Mouse (Mus musculus) heart, postnatal 36 days (tissue): ENCODE measurements around the gene Rhbdl2. TPM values are rescaled to one million over a fixed set of nuclear protein-coding genes. Genes with fewer than 3 reads are reported as not detected.

Source experiments
- DNase-seq, 2 experiments: peaks; one replicate each; pipeline ENCODE4 v3.0.0; 2021 to 2022
- intact Hi-C: fragments of 180-260 bp; cut with DNase I; formaldehyde crosslinking; loops from one replicate; pipeline ENCODE4 v1.15.1; 2025
- total RNA-seq, 2 experiments: library from RNA; stranded (reverse); gene quantifications; 2 replicates each; pipeline ENCODE4 v1.2.3; 2021

The Rhbdl2 gene
- total RNA-seq, result not detected

GRCm38 (mm10) chr4:123787191-123787985 is at the start of gene Rhbdl2:
TSS of gene Rhbdl2 (plus strand) at chr4:123787874.
- intact Hi-C loops, result no loop called here
- peak; percentile 71 to 73 for DNase-seq

GRCm38 (mm10) chr4:123738708-123739107 is 49.0 kb upstream of the Rhbdl2 start:
- intact Hi-C loops, result no loop called here
- DNase-seq, result no peak

- no peak for DNase-seq
- intact Hi-C loops, result no loop called here
Measured at GRCm38 (mm10) chr4:123742891-123743290, 44.8 kb upstream of the Rhbdl2 start.

GRCm38 (mm10) chr4:123745221-123745775 is 42.4 kb upstream of the Rhbdl2 start:
- DNase-seq, result no peak
- intact Hi-C loops, result no loop called here

GRCm38 (mm10) chr4:123748726-123749415 is 38.8 kb upstream of the Rhbdl2 start:
- intact Hi-C loops, result loop anchor here (1.0 kb wide), 1 partner anchor 31 kb away; the partner anchor contains the start of gene Ndufs5
- DNase-seq, result no peak

- peak in 1 of 2 experiments; percentile 41 for DNase-seq
- intact Hi-C loops, result loop anchor here (1.0 kb wide), 1 partner anchor 31 kb away; the partner anchor contains the start of gene Ndufs5
Measured at GRCm38 (mm10) chr4:123749484-123750130, 38.1 kb upstream of the Rhbdl2 start.

GRCm38 (mm10) chr4:123750152-123750651 is 37.5 kb upstream of the Rhbdl2 start, which contains the start of gene Akirin1:
TSS of gene Akirin1 (minus strand) at chr4:123750345.
- DNase-seq, result peak; percentile 99
- intact Hi-C loops, result no loop called here

- intact Hi-C loops, result no loop called here
- DNase-seq, result peak in 1 of 2 experiments; percentile 43
Measured at GRCm38 (mm10) chr4:123750707-123751312, 36.9 kb upstream of the Rhbdl2 start.

- intact Hi-C loops, result loop anchor here (1.0 kb wide), 1 partner anchor 141 kb away; no protein-coding TSS in a partner anchor
- DNase-seq, result peak in 1 of 2 experiments; percentile 5
Measured at GRCm38 (mm10) chr4:123758306-123758705, 29.4 kb upstream of the Rhbdl2 start.

- intact Hi-C loops, result no loop called here
- no peak for DNase-seq
Measured at GRCm38 (mm10) chr4:123765071-123765470, 22.6 kb upstream of the Rhbdl2 start.

GRCm38 (mm10) chr4:123767807-123768206 is 19.9 kb upstream of the Rhbdl2 start:
- no peak for DNase-seq
- intact Hi-C loops, result no loop called here

GRCm38 (mm10) chr4:123768234-123768633 is 19.4 kb upstream of the Rhbdl2 start:
- DNase-seq, result no peak

GRCm38 (mm10) chr4:123792666-123793065 is 5.0 kb downstream of the Rhbdl2 start:
- DNase-seq, result no peak
- intact Hi-C loops, result no loop called here

More at GRCm38 (mm10) chr4:123768234-123768633, 19.4 kb upstream of the Rhbdl2 start:
- intact Hi-C loops, result no loop called here

GRCm38 (mm10) chr4:123793136-123793535 is 5.5 kb downstream of the Rhbdl2 start:
- intact Hi-C loops, result no loop called here
- DNase-seq, result no peak

- intact Hi-C loops, result no loop called here
- DNase-seq, result no peak
Measured at GRCm38 (mm10) chr4:123795057-123795456, 7.4 kb downstream of the Rhbdl2 start.

- intact Hi-C loops, result no loop called here
- DNase-seq, result no peak
Measured at GRCm38 (mm10) chr4:123797403-123797802, 9.7 kb downstream of the Rhbdl2 start.

GRCm38 (mm10) chr4:123797856-123798255 is 10.2 kb downstream of the Rhbdl2 start:
- DNase-seq, result no peak
- intact Hi-C loops, result no loop called here

GRCm38 (mm10) chr4:123803642-123804041 is 16.0 kb downstream of the Rhbdl2 start:
- intact Hi-C loops, result no loop called here
- DNase-seq, result no peak

- intact Hi-C loops, result no loop called here
- no peak for DNase-seq
Measured at GRCm38 (mm10) chr4:123808304-123808703, 20.6 kb downstream of the Rhbdl2 start.
